Mouse (Mus musculus): ENCODE data around the gene Nanos2. TPM values are rescaled to one million over a fixed set of nuclear protein-coding genes. Genes with fewer than 3 reads are reported as not detected.

The Nanos2 gene
- polyA plus RNA-seq, 1 experiment from 2014 or later: 0.80 TPM

DNA sequence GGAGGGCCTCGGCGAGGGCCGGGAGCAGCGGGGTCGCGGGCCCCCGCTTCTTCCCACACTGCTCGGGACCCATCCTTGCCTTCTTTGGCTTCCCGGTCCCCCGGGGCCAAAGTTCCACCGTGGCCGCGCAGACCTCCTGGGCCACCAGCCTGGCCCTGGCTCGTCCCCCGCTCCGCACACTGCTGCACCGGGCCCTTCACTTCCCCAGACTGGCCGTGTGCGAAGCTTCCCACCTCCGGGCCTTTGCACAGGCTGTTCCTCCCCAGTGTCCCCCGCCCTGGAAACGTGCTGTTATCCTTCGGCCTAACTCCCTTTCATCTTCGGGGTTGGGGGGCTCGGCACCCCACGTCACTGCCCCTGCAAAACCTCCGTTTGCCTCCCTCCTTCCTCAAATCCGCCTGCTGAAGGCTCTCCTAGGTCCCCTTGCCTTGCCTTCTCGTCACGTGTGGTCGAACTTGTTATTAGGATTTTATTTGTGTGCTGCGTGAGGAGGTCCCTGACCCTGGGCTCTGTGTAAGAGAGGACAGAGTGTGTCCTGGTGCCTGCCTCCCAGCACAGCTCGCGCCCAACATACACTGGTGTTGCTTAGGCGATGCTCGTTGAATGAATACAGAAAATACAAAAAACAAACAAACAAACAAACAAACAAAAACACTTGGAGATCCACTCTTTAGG lies 37.5 kb downstream of the Nanos2 start:
- peak overlapping the region; percentile 61 for H3K4me2 ChIP-seq
- peaks cover 37% of the 10 kb centered on the region for H3K27me3 ChIP-seq (replicated peaks)
- H3K9ac ChIP-seq: peak overlapping the region; percentile 84
- H3K9me3 ChIP-seq: no peaks in the 10 kb centered on the region
- H3K4me1 ChIP-seq: peaks cover 21% of the 10 kb centered on the region
- peak overlapping the region; percentile 66 for H3K27ac ChIP-seq
- ATAC-seq (replicated peaks): peak; percentile 65
- peaks cover 10% of the 10 kb centered on the region; the same call in 1 of the 2 replicates for H3K36me3 ChIP-seq (replicated peaks)
- H3K4me3 ChIP-seq: peak overlapping the region; percentile 83
- 2% methylated on average over 36 of the region's 36 CpGs for WGBS

DNA sequence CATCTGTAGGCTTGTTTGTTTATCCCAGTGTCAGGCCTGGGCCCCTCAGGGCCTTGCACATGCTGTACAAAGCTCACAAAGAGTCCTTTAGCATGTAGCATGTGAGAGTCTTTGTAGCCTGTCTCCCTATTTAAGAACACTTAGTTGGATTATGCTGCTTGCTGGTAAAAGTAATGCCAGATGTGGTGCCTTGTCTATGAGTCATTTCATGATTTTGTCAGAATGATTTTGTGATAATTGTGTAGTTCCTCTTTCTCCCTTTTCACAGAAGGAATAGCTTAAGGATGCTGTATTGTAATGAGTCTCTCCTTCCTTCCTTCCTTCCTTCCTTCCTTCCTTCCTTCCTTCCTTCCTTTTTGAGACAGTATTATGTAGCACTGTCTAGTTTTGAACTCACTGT lies 40.9 kb downstream of the Nanos2 start:
- no peak overlapping the region for H3K4me3 ChIP-seq
- no peak overlapping the region for H3K4me2 ChIP-seq
- H3K4me1 ChIP-seq: peaks cover 21% of the 10 kb centered on the region
- no peak for ATAC-seq (replicated peaks)
- no peaks in the 10 kb centered on the region for H3K9me3 ChIP-seq
- no peak overlapping the region for H3K27ac ChIP-seq
- no peak overlapping the region for H3K9ac ChIP-seq
- peaks cover 8% of the 10 kb centered on the region for H3K27me3 ChIP-seq (replicated peaks)
- peaks cover 38% of the 10 kb centered on the region for H3K36me3 ChIP-seq (replicated peaks)

DNA sequence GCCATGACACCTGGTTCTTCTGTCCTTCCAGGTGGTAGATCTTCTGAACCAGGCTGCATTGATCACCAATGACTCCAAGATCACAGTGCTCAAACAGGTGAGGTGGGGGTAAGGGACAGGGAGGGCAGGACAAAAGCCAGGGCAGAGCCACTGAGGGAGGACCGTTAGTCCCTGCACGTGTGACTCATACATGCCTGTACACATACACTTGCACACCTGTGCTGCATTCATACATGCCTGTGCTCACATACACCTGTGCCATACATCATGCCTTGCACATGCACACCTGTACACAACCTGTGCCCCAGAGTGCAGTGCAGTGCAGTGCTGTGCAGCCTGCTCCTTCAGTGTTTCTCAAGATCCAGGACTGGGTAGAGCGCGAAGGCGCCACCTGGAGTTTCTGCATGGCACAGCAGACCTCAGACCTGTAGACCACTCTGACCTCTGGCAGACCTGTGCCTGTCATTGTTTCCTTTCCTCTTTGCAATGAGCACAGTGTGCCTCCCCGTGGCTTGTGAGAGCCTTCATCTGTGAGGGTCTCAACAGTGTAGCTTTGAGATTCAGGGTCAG lies 42.0 kb downstream of the Nanos2 start:
- peaks cover 39% of the 10 kb centered on the region for H3K36me3 ChIP-seq (replicated peaks)
- 0 out of 2 replicates have a peak, but pooled peaks have one; percentile 11 for ATAC-seq (replicated peaks)
- H3K4me1 ChIP-seq: peaks cover 21% of the 10 kb centered on the region
- H3K27me3 ChIP-seq (replicated peaks): no peaks in the 10 kb centered on the region
- H3K9ac ChIP-seq: no peak overlapping the region
- H3K27ac ChIP-seq: no peak overlapping the region
- no peak overlapping the region for H3K4me3 ChIP-seq
- no peak overlapping the region for H3K4me2 ChIP-seq
- 68% methylated on average over 6 of the region's 6 CpGs for WGBS
- H3K9me3 ChIP-seq: no peaks in the 10 kb centered on the region

DNA sequence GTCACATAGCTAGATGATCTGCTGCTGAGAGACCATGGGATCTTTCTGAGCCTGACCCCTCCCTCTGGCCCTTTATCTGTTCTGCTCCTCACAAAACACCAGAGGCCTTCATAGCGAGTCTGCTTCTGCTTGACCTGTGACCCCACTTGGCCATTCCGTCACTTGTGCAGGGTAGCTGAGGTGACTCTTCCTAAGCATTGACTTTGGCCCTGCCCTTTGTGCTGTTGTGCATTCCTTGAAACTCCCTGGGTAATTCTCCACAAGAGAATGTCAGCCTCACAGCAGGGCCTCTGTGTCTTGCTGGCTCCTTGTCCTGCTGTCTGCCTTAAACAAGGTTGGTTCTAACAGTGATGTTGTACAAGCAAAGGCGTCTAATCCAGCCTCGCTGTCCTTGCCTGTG lies 44.4 kb downstream of the Nanos2 start:
- H3K4me1 ChIP-seq: 0 out of 2 replicates have a peak, but pooled peaks cover 3% of the 10 kb centered on the region
- no peak for ATAC-seq (replicated peaks)
- no peaks in the 10 kb centered on the region for H3K27me3 ChIP-seq (replicated peaks)
- no peak overlapping the region for H3K4me3 ChIP-seq
- peaks cover 52% of the 10 kb centered on the region for H3K36me3 ChIP-seq (replicated peaks)
- whole genome bisulfite sequencing: 38% methylated on average over 4 of the region's 4 CpGs
- no peak overlapping the region for H3K27ac ChIP-seq
- no peaks in the 10 kb centered on the region for H3K9me3 ChIP-seq
- no peak overlapping the region for H3K9ac ChIP-seq
- H3K4me2 ChIP-seq: no peak overlapping the region

Other genes starting within 250 kb of the Nanos2 start
- gene Psg19, start 188.9 kb upstream of the Nanos2 start, polyA plus RNA-seq (2015; fragmentation: Nextera tagmentation; extraction: Ambion mirVana): not detected in 2 replicates
- not detected in 2 replicates for gene Psg17, start 165.8 kb upstream of the Nanos2 start, polyA plus RNA-seq (2015; fragmentation: Nextera tagmentation; extraction: Ambion mirVana)
- 0.73 and 0.85 TPM in 2 replicates for gene Mill2, start 147.4 kb upstream of the Nanos2 start, polyA plus RNA-seq (2015; fragmentation: Nextera tagmentation; extraction: Ambion mirVana)
- gene Pglyrp1, start 116.1 kb upstream of the Nanos2 start, polyA plus RNA-seq (2015; fragmentation: Nextera tagmentation; extraction: Ambion mirVana): 27.0 and 27.3 TPM in 2 replicates
- gene Ccdc61, start 77.0 kb upstream of the Nanos2 start, polyA plus RNA-seq (2015; fragmentation: Nextera tagmentation; extraction: Ambion mirVana): 24.6 and 25.8 TPM in 2 replicates
- gene Nova2, start 61.5 kb upstream of the Nanos2 start, polyA plus RNA-seq (2015; fragmentation: Nextera tagmentation; extraction: Ambion mirVana): 15.2 and 15.9 TPM in 2 replicates
- 5.8 and 6.2 TPM in 2 replicates for gene Mypop, start 3.8 kb downstream of the Nanos2 start, polyA plus RNA-seq (2015; fragmentation: Nextera tagmentation; extraction: Ambion mirVana)
- 33.4 and 40.2 TPM in 2 replicates for gene Irf2bp1, start 16.6 kb downstream of the Nanos2 start, polyA plus RNA-seq (2015; fragmentation: Nextera tagmentation; extraction: Ambion mirVana)
- gene Foxa3, start 36.1 kb downstream of the Nanos2 start, polyA plus RNA-seq (2015; fragmentation: Nextera tagmentation; extraction: Ambion mirVana): not detected in 2 replicates
- gene Sympk, start 37.0 kb downstream of the Nanos2 start, polyA plus RNA-seq (2015; fragmentation: Nextera tagmentation; extraction: Ambion mirVana): 30.6 and 32.7 TPM in 2 replicates
- 0.15 and 0.37 TPM in 2 replicates for gene Rsph6a, start 67.3 kb downstream of the Nanos2 start, polyA plus RNA-seq (2015; fragmentation: Nextera tagmentation; extraction: Ambion mirVana)
- 34.2 and 40.9 TPM in 2 replicates for gene Dmwd, start 88.8 kb downstream of the Nanos2 start, polyA plus RNA-seq (2015; fragmentation: Nextera tagmentation; extraction: Ambion mirVana)
- gene Dmpk, start 96.4 kb downstream of the Nanos2 start, polyA plus RNA-seq (2015; fragmentation: Nextera tagmentation; extraction: Ambion mirVana): 10.8 and 13.9 TPM in 2 replicates
- gene Six5, start 107.2 kb downstream of the Nanos2 start, polyA plus RNA-seq (2015; fragmentation: Nextera tagmentation; extraction: Ambion mirVana): 2.1 and 2.2 TPM in 2 replicates
- 6.9 and 7.3 TPM in 2 replicates for gene Gm4969, start 131.0 kb downstream of the Nanos2 start, polyA plus RNA-seq (2015; fragmentation: Nextera tagmentation; extraction: Ambion mirVana)
- gene Fbxo46, start 132.5 kb downstream of the Nanos2 start, polyA plus RNA-seq (2015; fragmentation: Nextera tagmentation; extraction: Ambion mirVana): 21.1 and 21.4 TPM in 2 replicates
- gene Qpctl, start 161.9 kb downstream of the Nanos2 start, polyA plus RNA-seq (2015; fragmentation: Nextera tagmentation; extraction: Ambion mirVana): 26.4 and 27.0 TPM in 2 replicates
- 109 and 112 TPM in 2 replicates for gene Snrpd2, start 162.3 kb downstream of the Nanos2 start, polyA plus RNA-seq (2015; fragmentation: Nextera tagmentation; extraction: Ambion mirVana)
- gene Gipr, start 178.7 kb downstream of the Nanos2 start, polyA plus RNA-seq (2015; fragmentation: Nextera tagmentation; extraction: Ambion mirVana): 3.5 and 4.3 TPM in 2 replicates
- gene Eml2, start 189.0 kb downstream of the Nanos2 start, polyA plus RNA-seq (2015; fragmentation: Nextera tagmentation; extraction: Ambion mirVana): 8.9 and 10.8 TPM in 2 replicates
- gene Gpr4, start 225.1 kb downstream of the Nanos2 start, polyA plus RNA-seq (2015; fragmentation: Nextera tagmentation; extraction: Ambion mirVana): 3.5 and 4.0 TPM in 2 replicates
- gene Opa3, start 240.9 kb downstream of the Nanos2 start, polyA plus RNA-seq (2015; fragmentation: Nextera tagmentation; extraction: Ambion mirVana): 37.9 and 41.1 TPM in 2 replicates